Mouse (Mus musculus) kidney, adult 18-20 months (tissue): Measurements from ENCODE around the gene Fam219b.
A peak's percentile ranks its signal among the peaks of the same experiment; 100 is the strongest.

Experiments
- DNase-seq: peaks from one replicate; pipeline ENCODE4 v3.0.0; 2021

Fam219b gene

GRCm38 (mm10) chr9:57525516-57525915, 11.8 kb upstream of the Fam219b start:
- no peak for DNase-seq

GRCm38 (mm10) chr9:57526435-57526834, 10.9 kb upstream of the Fam219b start:
- DNase-seq = no peak

- DNase-seq = no peak
These were observed 5.4 kb upstream of the Fam219b start for GRCm38 (mm10) chr9:57531946-57532345.

GRCm38 (mm10) chr9:57536362-57536761, 966 bp upstream of the Fam219b start:
- no peak for DNase-seq

- no peak for DNase-seq
These were observed 427 bp downstream of the Fam219b start for GRCm38 (mm10) chr9:57537728-57538181.

- no peak for DNase-seq
These were observed 2.2 kb downstream of the Fam219b start for GRCm38 (mm10) chr9:57539550-57539949.

GRCm38 (mm10) chr9:57541312-57541711, 4.0 kb downstream of the Fam219b start:
- peak; percentile 48 for DNase-seq

GRCm38 (mm10) chr9:57543951-57544350, 6.6 kb downstream of the Fam219b start:
- DNase-seq = no peak

GRCm38 (mm10) chr9:57547287-57547686, 10.0 kb downstream of the Fam219b start:
- no peak for DNase-seq

GRCm38 (mm10) chr9:57547869-57548268, 10.5 kb downstream of the Fam219b start:
- no peak for DNase-seq

GRCm38 (mm10) chr9:57549186-57549585, 11.9 kb downstream of the Fam219b start:
- no peak for DNase-seq

GRCm38 (mm10) chr9:57550126-57550862, 13.0 kb downstream of the Fam219b start:
- peak; percentile 65 for DNase-seq

- DNase-seq = peak; percentile 77
These were observed 15.0 kb downstream of the Fam219b start, which contains the start of gene Mpi for GRCm38 (mm10) chr9:57552139-57552887. Gene Mpi, minus strand, starts transcription at chr9:57552763.

GRCm38 (mm10) chr9:57553119-57553518, 15.8 kb downstream of the Fam219b start:
- DNase-seq = no peak

GRCm38 (mm10) chr9:57554753-57555152, 17.4 kb downstream of the Fam219b start:
- DNase-seq = no peak

- no peak for DNase-seq
These were observed 19.9 kb downstream of the Fam219b start for GRCm38 (mm10) chr9:57557215-57557614.

- no peak for DNase-seq
These were observed 21.3 kb downstream of the Fam219b start for GRCm38 (mm10) chr9:57558625-57559024.

- DNase-seq = no peak
These were observed 22.2 kb downstream of the Fam219b start for GRCm38 (mm10) chr9:57559568-57559967.

GRCm38 (mm10) chr9:57560263-57560662, 22.9 kb downstream of the Fam219b start:
- DNase-seq = no peak

- DNase-seq = peak; percentile 98
These were observed 23.8 kb downstream of the Fam219b start, which contains the start of gene Scamp2 for GRCm38 (mm10) chr9:57560861-57561710. Gene Scamp2, plus strand, starts transcription at chr9:57560943.

- peak; percentile 66 for DNase-seq
These were observed 24.4 kb downstream of the Fam219b start for GRCm38 (mm10) chr9:57561711-57562099.

- peak; percentile 47 for DNase-seq
These were observed 25.6 kb downstream of the Fam219b start for GRCm38 (mm10) chr9:57562896-57563372.

- DNase-seq = no peak
These were observed 27.3 kb downstream of the Fam219b start for GRCm38 (mm10) chr9:57564609-57565008.
